Mouse (Mus musculus) bone marrow, adult 2 months (tissue): Measurements from ENCODE around the gene Trim8. TPM values are rescaled to one million over a fixed set of nuclear protein-coding genes. Genes with fewer than 3 reads are reported as not detected.

Experiments used
- H3K27ac ChIP-seq: fragments of 200-500 bp; 2 replicates; pipeline ENCODE4 v1.5.1; 2012; ENCODE audit warnings: low read depth, mild to moderate bottlenecking, control low read depth, inconsistent platforms, low read length; ENCODE audit not compliant: control insufficient read depth, poor library complexity, insufficient read depth
- H3K4me1 ChIP-seq: fragments of 200-500 bp; 2 replicates; pipeline ENCODE4 v1.6.1; 2011; ENCODE audit warnings: low read length; ENCODE audit not compliant: control insufficient read depth, insufficient read depth
- H3K4me3 ChIP-seq: fragments of 200-500 bp; replicated peaks from 2 replicates; pipeline ENCODE3; 2011; ENCODE audit warnings: mild to moderate bottlenecking, low read depth, low read length, control low read depth; ENCODE audit not compliant: control insufficient read depth
- CTCF ChIP-seq: fragments of 200-500 bp; IDR thresholded peaks from 2 replicates; pipeline ENCODE4 v1.5.1; 2011; ENCODE audit warnings: low read length, control low read depth; ENCODE audit not compliant: control insufficient read depth, insufficient read depth
- POLR2A ChIP-seq: fragments of 200-500 bp; IDR thresholded peaks from 2 replicates; pipeline ENCODE4 v1.6.1; 2011; ENCODE audit warnings: low read depth, mild to moderate bottlenecking, control low read depth, low read length, borderline replicate concordance; ENCODE audit not compliant: control insufficient read depth
- WGBS: fragments of 180-500 bp; shearing (Covaris S2); methylation state at CpG from one replicate; pipeline ENCODE4 v1.1.7; 2018; 5-methylcytosine and 5-hydroxymethylcytosine counted together
- polyA plus RNA-seq: library from polyadenylated mRNA; stranded (reverse); fragments of >200 nt; gene quantifications from 2 replicates; pipeline ENCODE4 v1.2.4, GENCODE M21; 2011; ENCODE audit warnings: low replicate concordance; ENCODE audit not compliant: missing spikeins, insufficient read depth, insufficient read length

Gene Trim8
- 13.9 and 25.9 TPM in 2 replicates for polyA plus RNA-seq

- Histone ChIP-seq H3K4me3 (peak within 1 kb of the TSS; percentile 96), H3K27ac (peak within 1 kb of the TSS; percentile 100), H3K4me1 (peaks cover 11% of the 10 kb centered on the region)
- TF ChIP-seq CTCF (no peak), POLR2A (peak; percentile 56; the same call in 1 of the 2 replicates)
- under 1% methylated on average over 58 of the region's 64 CpGs for WGBS
Observed at GRCm38 (mm10) chr19:46501401-46502068, at the start of gene Trim8. TSS of gene Trim8 (plus strand) at chr19:46501702.

- Histone ChIP-seq H3K4me3 (no peak overlapping the region), H3K4me1 (peaks cover 13% of the 10 kb centered on the region), H3K27ac (no peak overlapping the region)
- no peak for TF ChIP-seq POLR2A
- TF ChIP-seq CTCF, result peak; percentile 80
- WGBS, result 34% methylated on average over 10 of the region's 10 CpGs
Observed at GRCm38 (mm10) chr19:46452052-46452827, 49.3 kb upstream of the Trim8 start.

GRCm38 (mm10) chr19:46452916-46453315 lies 48.6 kb upstream of the Trim8 start:
- 85% methylated on average over 9 of the region's 9 CpGs for WGBS
- Histone ChIP-seq H3K4me3 (no peak overlapping the region), H3K27ac (no peak overlapping the region), H3K4me1 (peaks cover 13% of the 10 kb centered on the region)
- TF ChIP-seq CTCF (no peak), POLR2A (no peak)

GRCm38 (mm10) chr19:46454126-46454880 lies 47.2 kb upstream of the Trim8 start:
- no peak for TF ChIP-seq CTCF
- TF ChIP-seq POLR2A, result no peak; the same call in 1 of the 2 replicates
- Histone ChIP-seq H3K4me1 (peaks cover 12% of the 10 kb centered on the region), H3K4me3 (peak overlapping the region; percentile 37)

GRCm38 (mm10) chr19:46455032-46455431 lies 46.5 kb upstream of the Trim8 start:
- 0% methylated on average over 1 of the region's 1 CpGs for WGBS
- peak overlapping the region; percentile 37 for H3K4me3 ChIP-seq
- H3K4me1 ChIP-seq, result peaks cover 12% of the 10 kb centered on the region
- peak overlapping the region; percentile 76 for H3K27ac ChIP-seq
- TF ChIP-seq POLR2A (no peak), CTCF (no peak)

More at GRCm38 (mm10) chr19:46454126-46454880, 47.2 kb upstream of the Trim8 start:
- H3K27ac ChIP-seq, result peak overlapping the region; percentile 76
- 33% methylated on average over 20 of the region's 20 CpGs for WGBS

GRCm38 (mm10) chr19:46455556-46455955 lies 45.9 kb upstream of the Trim8 start:
- Histone ChIP-seq H3K4me3 (no peak overlapping the region), H3K27ac (peak overlapping the region; percentile 76), H3K4me1 (peaks cover 12% of the 10 kb centered on the region)
- 57% methylated on average over 8 of the region's 8 CpGs for WGBS
- no peak for TF ChIP-seq POLR2A
- TF ChIP-seq CTCF, result no peak

- Histone ChIP-seq H3K4me3 (no peak overlapping the region), H3K4me1 (peaks cover 12% of the 10 kb centered on the region), H3K27ac (peak overlapping the region; percentile 45)
- 50% methylated on average over 5 of the region's 5 CpGs for WGBS
- no peak for TF ChIP-seq POLR2A
- TF ChIP-seq CTCF, result no peak
Observed at GRCm38 (mm10) chr19:46456018-46456735, 45.3 kb upstream of the Trim8 start.

- H3K27ac ChIP-seq, result no peak overlapping the region
- WGBS, result 78% methylated on average over 5 of the region's 5 CpGs
Observed at GRCm38 (mm10) chr19:46457798-46458197, 43.7 kb upstream of the Trim8 start.

More at GRCm38 (mm10) chr19:46457798-46458197, 43.7 kb upstream of the Trim8 start:
- H3K4me1 ChIP-seq, result peaks cover 12% of the 10 kb centered on the region
- H3K4me3 ChIP-seq, result no peak overlapping the region
- TF ChIP-seq CTCF, result no peak
- no peak for TF ChIP-seq POLR2A
